Mouse (Mus musculus): ENCODE results near the gene Sphk2.

The Sphk2 gene

GRCm38 (mm10) chr7:45714630-45715089 is 3.1 kb downstream of the Sphk2 start:
- in situ Hi-C loops (cut with MboI; ENCODE audit: unreplicated experiment in 2 of 2), result loop anchor here (10.0 to 25.0 kb wide), 4 partner anchors 590 to 1177 kb away; partner anchors contain the start of genes Pold1 (in 2 of the 2), Spib (in 2 of the 2), Gtf2h1 (in 1 of the 2) and Hps5 (in 1 of the 2)

GRCm38 (mm10) chr7:45713881-45714520 is 3.8 kb downstream of the Sphk2 start:
- in situ Hi-C loops (cut with MboI; ENCODE audit: unreplicated experiment in 2 of 2), result loop anchor here (10.0 to 25.0 kb wide), 4 partner anchors 589 to 1177 kb away; partner anchors contain the start of genes Pold1 (in 2 of the 2), Spib (in 2 of the 2), Gtf2h1 (in 1 of the 2) and Hps5 (in 1 of the 2)

GRCm38 (mm10) chr7:45713396-45713795 is 4.4 kb downstream of the Sphk2 start:
- in situ Hi-C loops (cut with MboI; ENCODE audit: unreplicated experiment in 2 of 2), result loop anchor here (10.0 to 25.0 kb wide), 4 partner anchors 589 to 1176 kb away; partner anchors contain the start of genes Pold1 (in 2 of the 2), Spib (in 2 of the 2), Gtf2h1 (in 1 of the 2) and Hps5 (in 1 of the 2)

- in situ Hi-C loops (cut with MboI; ENCODE audit: unreplicated experiment in 2 of 2), result loop anchor here (10.0 to 25.0 kb wide), 4 partner anchors 587 to 1175 kb away; partner anchors contain the start of genes Pold1 (in 2 of the 2), Spib (in 2 of the 2), Gtf2h1 (in 1 of the 2) and Hps5 (in 1 of the 2)
These were observed 5.6 kb downstream of the Sphk2 start for GRCm38 (mm10) chr7:45712022-45712757.

GRCm38 (mm10) chr7:45711316-45712021 is 6.3 kb downstream of the Sphk2 start:
- in situ Hi-C loops (cut with MboI; ENCODE audit: unreplicated experiment in 2 of 2), result loop anchor here (10.0 to 25.0 kb wide), 4 partner anchors 587 to 1174 kb away; partner anchors contain the start of genes Pold1 (in 2 of the 2), Spib (in 2 of the 2), Gtf2h1 (in 1 of the 2) and Hps5 (in 1 of the 2)

- in situ Hi-C loops (cut with MboI; ENCODE audit: unreplicated experiment in 2 of 2), result loop anchor here (10.0 to 25.0 kb wide), 4 partner anchors 586 to 1173 kb away; partner anchors contain the start of genes Pold1 (in 2 of the 2), Spib (in 2 of the 2), Gtf2h1 (in 1 of the 2) and Hps5 (in 1 of the 2)
These were observed 7.2 kb downstream of the Sphk2 start for GRCm38 (mm10) chr7:45710477-45711191.

- in situ Hi-C loops (cut with MboI; ENCODE audit: unreplicated experiment in 2 of 2), result loop anchor here (10.0 to 25.0 kb wide), 4 partner anchors 585 to 1173 kb away; partner anchors contain the start of genes Pold1 (in 2 of the 2), Spib (in 2 of the 2), Gtf2h1 (in 1 of the 2) and Hps5 (in 1 of the 2)
These were observed 8.0 kb downstream of the Sphk2 start for GRCm38 (mm10) chr7:45709677-45710355.

- in situ Hi-C loops (cut with MboI; ENCODE audit: unreplicated experiment in 2 of 2), result loop anchor here (25.0 kb wide), 2 partner anchors 697 to 1172 kb away; partner anchors contain the start of genes Pold1 (in 2 of the 2), Spib (in 2 of the 2), Rras (in 1 of the 2) and Scaf1 (in 1 of the 2)
These were observed 8.8 kb downstream of the Sphk2 start for GRCm38 (mm10) chr7:45709036-45709435.

GRCm38 (mm10) chr7:45708221-45708761 is 9.5 kb downstream of the Sphk2 start:
- in situ Hi-C loops (cut with MboI; ENCODE audit: unreplicated experiment in 2 of 2), result loop anchor here (25.0 kb wide), 2 partner anchors 696 to 1171 kb away; partner anchors contain the start of genes Pold1 (in 2 of the 2), Spib (in 2 of the 2), Rras (in 1 of the 2) and Scaf1 (in 1 of the 2)

- in situ Hi-C loops (cut with MboI; ENCODE audit: unreplicated experiment in 2 of 2), result loop anchor here (25.0 kb wide), 2 partner anchors 695 to 1170 kb away; partner anchors contain the start of genes Pold1 (in 2 of the 2), Spib (in 2 of the 2), Rras (in 1 of the 2) and Scaf1 (in 1 of the 2)
These were observed 10.3 kb downstream of the Sphk2 start for GRCm38 (mm10) chr7:45707375-45707967.

- in situ Hi-C loops (cut with MboI; ENCODE audit: unreplicated experiment in 2 of 2), result loop anchor here (25.0 kb wide), 2 partner anchors 694 to 1169 kb away; partner anchors contain the start of genes Pold1 (in 2 of the 2), Spib (in 2 of the 2), Rras (in 1 of the 2) and Scaf1 (in 1 of the 2)
These were observed 11.0 kb downstream of the Sphk2 start for GRCm38 (mm10) chr7:45706721-45707241.

GRCm38 (mm10) chr7:45705873-45706281 is 11.9 kb downstream of the Sphk2 start:
- in situ Hi-C loops (cut with MboI; ENCODE audit: unreplicated experiment in 2 of 2), result loop anchor here (25.0 kb wide), 2 partner anchors 694 to 1169 kb away; partner anchors contain the start of genes Pold1 (in 2 of the 2), Spib (in 2 of the 2), Rras (in 1 of the 2) and Scaf1 (in 1 of the 2)

GRCm38 (mm10) chr7:45705443-45705864 is 12.3 kb downstream of the Sphk2 start:
- in situ Hi-C loops (cut with MboI; ENCODE audit: unreplicated experiment in 2 of 2), result loop anchor here (25.0 kb wide), 2 partner anchors 693 to 1168 kb away; partner anchors contain the start of genes Pold1 (in 2 of the 2), Spib (in 2 of the 2), Rras (in 1 of the 2) and Scaf1 (in 1 of the 2)

GRCm38 (mm10) chr7:45704730-45705442 is 12.9 kb downstream of the Sphk2 start, which contains the start of gene Dbp:
Dbp (plus strand) TSS chr7:45705088.
- in situ Hi-C loops (cut with MboI; ENCODE audit: unreplicated experiment in 2 of 2), result loop anchor here (25.0 kb wide), 2 partner anchors 693 to 1168 kb away; partner anchors contain the start of genes Pold1 (in 2 of the 2), Spib (in 2 of the 2), Rras (in 1 of the 2) and Scaf1 (in 1 of the 2)

- in situ Hi-C loops (cut with MboI; ENCODE audit: unreplicated experiment in 2 of 2), result loop anchor here (25.0 kb wide), 2 partner anchors 692 to 1167 kb away; partner anchors contain the start of genes Pold1 (in 2 of the 2), Spib (in 2 of the 2), Rras (in 1 of the 2) and Scaf1 (in 1 of the 2)
These were observed 13.7 kb downstream of the Sphk2 start for GRCm38 (mm10) chr7:45704046-45704559.

Measured in v-Abl transformed pro-B cells (cell line).